In the genomic region with DNA sequence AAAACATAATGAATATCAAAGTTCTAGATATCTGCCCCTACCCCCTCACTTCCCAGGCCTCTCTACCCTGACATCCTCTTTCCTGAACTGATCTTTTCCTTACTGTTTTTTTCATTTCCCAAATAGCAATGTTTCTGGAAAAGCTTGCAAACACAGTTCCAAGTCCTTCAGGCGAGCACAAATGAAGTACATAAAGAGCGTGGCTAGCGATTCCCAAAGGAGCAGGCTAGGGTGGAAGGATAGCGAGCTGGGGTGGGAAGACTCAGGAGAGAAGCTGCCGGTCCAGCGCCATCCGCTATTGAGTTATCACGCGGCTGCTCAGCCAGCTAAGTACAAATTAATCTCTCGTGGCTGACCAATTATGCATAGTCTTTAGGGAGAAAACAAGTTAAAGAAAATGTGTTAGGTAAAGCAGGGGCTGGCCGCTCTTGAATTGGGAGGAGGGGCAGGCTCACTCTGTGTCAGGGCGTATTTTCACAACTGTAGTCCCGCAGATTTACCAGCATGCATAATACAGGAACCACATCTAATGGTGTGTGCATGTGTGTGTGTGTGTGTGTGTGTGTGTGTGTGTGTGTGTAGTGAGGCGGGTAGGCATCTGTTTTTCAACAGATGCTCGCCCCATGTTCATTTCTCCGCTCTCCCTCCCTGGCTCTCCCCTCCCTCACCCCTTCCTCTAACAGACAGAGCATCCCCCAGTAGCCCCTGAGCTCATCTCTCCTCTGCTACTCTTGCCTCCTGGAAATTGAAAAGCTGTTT, we compare ENCODE assay signal across 12 mouse cellular contexts.
DNase-seq lines count a peak whose midpoint lies in the region; ATAC-seq and TF ChIP-seq lines count a peak whose summit lies in the region.
"Had no signal": no experiment of that assay in that cellular context is flagged by ENCODE, and none has a peak within 500 bp of the region (broad histone marks: within the 10 kb centered on the region; RNA-seq: fewer than 3 reads in every experiment).

No protein-coding gene starts in this region.

- H3K9ac ChIP-seq in heart, adult 2 months (ENCODE audit: low read depth, low read length) = no peak overlapping the region
- no peak overlapping the region for H3K9ac ChIP-seq in heart, embryonic 12.5 days
- H3K9ac ChIP-seq in forebrain, embryonic 15.5 days (replicated peaks) = no peak overlapping the region
- H3K9ac ChIP-seq in midbrain, embryonic 16.5 days (ENCODE audit: low read depth, low read length) = no peak overlapping the region

- no peak for ATAC-seq in heart, embryonic 12.5 days (ENCODE audit: insufficient number of reproducible peaks, low FRiP score)
- peak; percentile 80 for ATAC-seq in forebrain, embryonic 15.5 days (replicated peaks)
- ATAC-seq in midbrain, embryonic 16.5 days = 0 out of 2 replicates have a peak, but pooled peaks have one; percentile 60

- intact Hi-C loops in heart, adult 2 months (cut with DNase I) = no loop called here

- TF ChIP-seq EP300 in heart, adult 2 months (IDR thresholded peaks at IDR 0.05; ENCODE audit: insufficient read depth, low read depth, low read length) = no peak

- no peak overlapping the region for H3K4me2 ChIP-seq in heart, embryonic 12.5 days
- peak overlapping the region; percentile 24; the same call in 1 of the 2 replicates for H3K4me2 ChIP-seq in forebrain, embryonic 15.5 days (replicated peaks)
- H3K4me2 ChIP-seq in midbrain, embryonic 16.5 days (ENCODE audit: low read length) = peak overlapping the region; percentile 26; the same call in 1 of the 2 replicates
- H3K4me2 ChIP-seq: liver, embryonic 11.5 days had no signal

- peaks cover 1% of the 10 kb centered on the region; the same call in 1 of the 2 replicates for H3K4me1 ChIP-seq in heart, adult 2 months (ENCODE audit: control insufficient read depth, insufficient read depth, low read length)
- H3K4me1 ChIP-seq in heart, embryonic 12.5 days (replicated peaks) = no peaks in the 10 kb centered on the region
- H3K4me1 ChIP-seq in cortical plate, adult 2 months (ENCODE audit: control insufficient read depth, insufficient read depth, low read length) = peaks cover 4% of the 10 kb centered on the region
- peaks cover 12% of the 10 kb centered on the region for H3K4me1 ChIP-seq in forebrain, embryonic 15.5 days
- peaks cover 10% of the 10 kb centered on the region for H3K4me1 ChIP-seq in midbrain, embryonic 16.5 days (ENCODE audit: control insufficient read depth, insufficient read depth, low read length)

- WGBS in heart, adult 2 months = 75% methylated on average over 16 of the region's 16 CpGs
- 78% methylated on average over 16 of the region's 16 CpGs for WGBS in heart, embryonic 12.5 days
- WGBS in forebrain, embryonic 15.5 days = 21% methylated on average over 16 of the region's 16 CpGs
- 29% methylated on average over 16 of the region's 16 CpGs for WGBS in midbrain, embryonic 16.5 days

- no peaks in the 10 kb centered on the region for H3K36me3 ChIP-seq in heart, adult 2 months (ENCODE audit: control insufficient read depth, insufficient read depth, low read length)
- no peaks in the 10 kb centered on the region for H3K36me3 ChIP-seq in heart, embryonic 12.5 days
- no peaks in the 10 kb centered on the region for H3K36me3 ChIP-seq in forebrain, embryonic 15.5 days
- H3K36me3 ChIP-seq in midbrain, embryonic 16.5 days (ENCODE audit: control insufficient read depth, insufficient read depth, low read length) = no peaks in the 10 kb centered on the region

- no peak for TF ChIP-seq POLR2A in heart, adult 2 months (IDR thresholded peaks at IDR 0.05; ENCODE audit: insufficient read depth, low read depth, low read length)
- no peak for TF ChIP-seq POLR2A in cortical plate, adult 2 months (IDR thresholded peaks at IDR 0.05; ENCODE audit: extremely low read depth, insufficient read depth, low read length)

- no peak overlapping the region for H3K27ac ChIP-seq in heart, adult 2 months
- H3K27ac ChIP-seq in heart, embryonic 12.5 days (ENCODE audit: poor library complexity, severe bottlenecking) = no peak overlapping the region
- H3K27ac ChIP-seq in cortical plate, adult 2 months (ENCODE audit: insufficient read depth, low read length) = no peak overlapping the region
- no peak overlapping the region for H3K27ac ChIP-seq in forebrain, embryonic 15.5 days (replicated peaks)
- H3K27ac ChIP-seq in midbrain, embryonic 16.5 days (ENCODE audit: low read length) = no peak overlapping the region

- H3K79me2 ChIP-seq in heart, adult 2 months (replicated peaks; ENCODE audit: control insufficient read depth, insufficient read depth, low read length) = no peaks in the 10 kb centered on the region

- no peaks in the 10 kb centered on the region for H3K27me3 ChIP-seq in heart, adult 2 months (ENCODE audit: control insufficient read depth, insufficient read depth, low read length)
- no peaks in the 10 kb centered on the region for H3K27me3 ChIP-seq in heart, embryonic 12.5 days (replicated peaks)
- no peaks in the 10 kb centered on the region for H3K27me3 ChIP-seq in forebrain, embryonic 15.5 days
- H3K27me3 ChIP-seq in midbrain, embryonic 16.5 days (ENCODE audit: control insufficient read depth, insufficient read depth, low read depth, low read length) = no peaks in the 10 kb centered on the region

- DNase-seq in heart, adult 2 months = peak; percentile 27 to 29
- DNase-seq in right cerebral cortex, postnatal 25 days = no peak
- DNase-seq in cerebellum, postnatal 36 days = no peak
- no peak for DNase-seq in ovary, postnatal 36 days (ENCODE audit: low spot score)
- DNase-seq: lung, postnatal 36 days; right cerebral cortex, postnatal 14 days had no signal

- H3K4me3 ChIP-seq in heart, adult 2 months = no peak overlapping the region
- H3K4me3 ChIP-seq in heart, embryonic 12.5 days = no peak overlapping the region
- H3K4me3 ChIP-seq in cortical plate, adult 2 months (ENCODE audit: insufficient read depth, low read length) = peak overlapping the region; percentile 12; the same call in 1 of the 2 replicates
- no peak overlapping the region for H3K4me3 ChIP-seq in forebrain, embryonic 15.5 days
- no peak overlapping the region for H3K4me3 ChIP-seq in midbrain, embryonic 16.5 days (ENCODE audit: low read depth, low read length)
- H3K4me3 ChIP-seq: myocyte had no signal

- TF ChIP-seq CTCF in heart, adult 2 months (IDR thresholded peaks at IDR 0.05) = no peak
- no peak for TF ChIP-seq CTCF in cortical plate, adult 2 months (IDR thresholded peaks at IDR 0.05; ENCODE audit: extremely low read depth, insufficient read depth, low read length)

- no peaks in the 10 kb centered on the region for H3K9me3 ChIP-seq in heart, embryonic 12.5 days (replicated peaks)
- no peaks in the 10 kb centered on the region for H3K9me3 ChIP-seq in forebrain, embryonic 15.5 days
- H3K9me3 ChIP-seq in midbrain, embryonic 16.5 days (replicated peaks; ENCODE audit: control insufficient read depth, low read length, poor library complexity, severe bottlenecking) = no peaks in the 10 kb centered on the region

Comparison
In these comparisons a context has a peak if more than half of its experiments do, and no peak if none do; other contexts are left out.
1. DNase-seq: peak in heart, adult 2 months (2 of 2); none in right cerebral cortex, postnatal 25 days (single experiment), cerebellum, postnatal 36 days (0 of 2) and ovary, postnatal 36 days (single experiment).